Mouse (Mus musculus) limb, embryonic 14.5 days (tissue): ENCODE measurements at regions not wholly inside any gene's neighbourhood (a gene's known extent, or its start where the extent isn't known, plus 50 kb on each side); places are given as distances from the start of the nearest gene placed in this dataset.

ENCODE experiments used
- ATAC-seq: fragments of 200-750 bp; cut with Nextera tagmentation; 2 replicates; pipeline ENCODE4 v1.8.0; 2017; ENCODE audit warnings: low read depth, moderate number of reproducible peaks, moderate TSS enrichment; ENCODE audit not compliant: low FRiP score
- DNase-seq: peaks from one replicate; pipeline ENCODE4 v3.0.0-alpha.2; 2015; ENCODE audit warnings: low spot score
- H3K27ac ChIP-seq: fragments of 300-500 bp; sonication (generic); replicated peaks from 2 replicates; pipeline ENCODE4 v1.5.1; 2014; ENCODE audit warnings: low read depth, mild to moderate bottlenecking, low read length, moderate library complexity, mixed read lengths
- H3K27me3 ChIP-seq: fragments of 300-500 bp; sonication (generic); 2 replicates; pipeline ENCODE4 v1.6.1; 2014; ENCODE audit warnings: low read length, mixed read lengths; ENCODE audit not compliant: control insufficient read depth, insufficient read depth
- H3K36me3 ChIP-seq: fragments of 300-500 bp; sonication (generic); 2 replicates; pipeline ENCODE4 v1.6.1; 2014; ENCODE audit warnings: mild to moderate bottlenecking, low read length, moderate library complexity, mixed read lengths; ENCODE audit not compliant: control insufficient read depth, insufficient read depth
- H3K4me1 ChIP-seq: fragments of 300-500 bp; sonication (generic); 2 replicates; pipeline ENCODE4 v1.6.1; 2014; ENCODE audit warnings: antibody characterized with exemption, low read length, mixed read lengths; ENCODE audit not compliant: control insufficient read depth, insufficient read depth
- H3K4me2 ChIP-seq: fragments of 300-500 bp; sonication (generic); replicated peaks from 2 replicates; pipeline ENCODE4 v1.6.1; 2014; ENCODE audit warnings: low read depth, mild to moderate bottlenecking, low read length, moderate library complexity; ENCODE audit not compliant: severe bottlenecking
- H3K4me3 ChIP-seq: fragments of 300-500 bp; sonication (generic); replicated peaks from 2 replicates; pipeline ENCODE4 v1.5.1; 2014; ENCODE audit warnings: low read length
- H3K9ac ChIP-seq: fragments of 300-500 bp; sonication (generic); 2 replicates; pipeline ENCODE4 v1.6.1; 2014; ENCODE audit warnings: mild to moderate bottlenecking, low read depth, low read length, moderate library complexity; ENCODE audit not compliant: severe bottlenecking
- H3K9me3 ChIP-seq: fragments of 300-500 bp; sonication (generic); 2 replicates; pipeline ENCODE4 v1.6.1; 2016; ENCODE audit warnings: low read length; ENCODE audit not compliant: control insufficient read depth
- POLR2A ChIP-seq: fragments of 200-500 bp; IDR thresholded peaks from 2 replicates; pipeline ENCODE4 v1.8.0; 2012; ENCODE audit warnings: inconsistent platforms, mild to moderate bottlenecking, moderate library complexity, borderline replicate concordance; ENCODE audit not compliant: insufficient read depth, insufficient read length; ENCODE audit errors: extremely low read depth
- WGBS: fragments of 180-500 bp; shearing (Covaris S2); extraction: QIAGEN DNeasy Blood & Tissue Kit; methylation state at CpG from one replicate; pipeline ENCODE4 v1.1.7; 2014; 5-methylcytosine and 5-hydroxymethylcytosine counted together

- DNase-seq = no peak
- H3K36me3 ChIP-seq = no peaks in the 10 kb centered on the region
- H3K9me3 ChIP-seq = no peaks in the 10 kb centered on the region
- H3K9ac ChIP-seq = no peak overlapping the region
- H3K4me3 ChIP-seq = no peak overlapping the region
- no peak overlapping the region for H3K27ac ChIP-seq
- no peak overlapping the region for H3K4me2 ChIP-seq
- ATAC-seq = no peak
- TF ChIP-seq POLR2A = no peak
- H3K27me3 ChIP-seq = no peaks in the 10 kb centered on the region
- no peaks in the 10 kb centered on the region for H3K4me1 ChIP-seq
These were observed 477.4 kb upstream of the Diaph2 start for GRCm38 (mm10) chrX:129272135-129272534.

GRCm38 (mm10) chrX:129303987-129304386, 445.6 kb upstream of the Diaph2 start:
- Histone ChIP-seq H3K9ac (no peak overlapping the region), H3K4me3 (no peak overlapping the region), H3K4me2 (no peak overlapping the region), H3K27me3 (no peaks in the 10 kb centered on the region), H3K36me3 (no peaks in the 10 kb centered on the region), H3K9me3 (no peaks in the 10 kb centered on the region), H3K27ac (no peak overlapping the region), H3K4me1 (no peaks in the 10 kb centered on the region)
- WGBS = 40% methylated on average over 5 of the region's 5 CpGs
- TF ChIP-seq POLR2A = no peak
- peak; percentile 60 for DNase-seq
- ATAC-seq = no peak

GRCm38 (mm10) chrX:129309380-129309779, 440.2 kb upstream of the Diaph2 start:
- no peaks in the 10 kb centered on the region for H3K27me3 ChIP-seq
- H3K36me3 ChIP-seq = no peaks in the 10 kb centered on the region
- no peaks in the 10 kb centered on the region for H3K4me1 ChIP-seq

GRCm38 (mm10) chrX:129329441-129329840, 420.1 kb upstream of the Diaph2 start:
- Histone ChIP-seq H3K4me2 (no peak overlapping the region), H3K9me3 (no peaks in the 10 kb centered on the region), H3K27me3 (no peaks in the 10 kb centered on the region), H3K36me3 (no peaks in the 10 kb centered on the region), H3K4me3 (no peak overlapping the region), H3K27ac (no peak overlapping the region), H3K9ac (no peak overlapping the region), H3K4me1 (no peaks in the 10 kb centered on the region)
- no peak for ATAC-seq
- TF ChIP-seq POLR2A = no peak
- DNase-seq = no peak
- WGBS = 55% methylated on average over 1 of the region's 1 CpGs

More at GRCm38 (mm10) chrX:129309380-129309779, 440.2 kb upstream of the Diaph2 start:
- Histone ChIP-seq H3K27ac (no peak overlapping the region), H3K9ac (no peak overlapping the region), H3K9me3 (no peaks in the 10 kb centered on the region), H3K4me2 (no peak overlapping the region), H3K4me3 (no peak overlapping the region)
- TF ChIP-seq POLR2A = no peak
- no peak for DNase-seq
- ATAC-seq = no peak

- WGBS = 71% methylated on average over 1 of the region's 1 CpGs
- Histone ChIP-seq H3K27ac (no peak overlapping the region), H3K9me3 (no peaks in the 10 kb centered on the region), H3K4me3 (no peak overlapping the region), H3K4me2 (no peak overlapping the region), H3K9ac (no peak overlapping the region), H3K27me3 (no peaks in the 10 kb centered on the region), H3K36me3 (no peaks in the 10 kb centered on the region), H3K4me1 (no peaks in the 10 kb centered on the region)
- TF ChIP-seq POLR2A = no peak
- ATAC-seq = no peak
- DNase-seq = no peak
These were observed 416.7 kb upstream of the Diaph2 start for GRCm38 (mm10) chrX:129332810-129333209.
